7 mouse cellular contexts compared by ENCODE assay signal in genomic region chr5:140750925-140751324, GRCm38 (mm10). TPM values are rescaled to one million over a fixed set of nuclear protein-coding genes. Genes with fewer than 3 reads are reported as not detected.
DNase-seq lines count a peak whose midpoint lies in the region; ATAC-seq lines count a peak whose summit lies in the region.

No protein-coding gene starts in this region.

- DNase-seq in heart, postnatal 4 days, result peak; percentile 58
- no peak for DNase-seq in heart, adult 8-10 months (ENCODE audit: low spot score)
- DNase-seq in right cerebral cortex, postnatal 4 days, result peak; percentile 66
- DNase-seq in right cerebral cortex, postnatal 25 days, result no peak
- peak; percentile 25 for DNase-seq in forelimb bud, embryonic 11.5 days (ENCODE audit: low read depth, low spot score)
- DNase-seq in thymus, postnatal 14 days, result peak; percentile 51

- ATAC-seq in activated CD4-positive, CD25-positive, alpha-beta regulatory T cell, adult 4 months, result no peak

RNA-seq across cellular contexts. Expression of gene Amz1, which starts 27.0 kb away (rescaled TPM):
- 1 to 10 TPM in 1 of 2 experiments, under 1 TPM in 1; 0.93 to 1.5 TPM for total RNA-seq in heart, postnatal 4 days (2021)
- total RNA-seq in heart, adult 8-10 months (2022), result under 1 TPM; 0.31 to 0.35 (median 0.34) TPM
- under 1 TPM in 1 of 2 experiments, not detected in 1; 0.17 TPM for polyA plus RNA-seq in activated CD4-positive, CD25-positive, alpha-beta regulatory T cell, adult 4 months (2017; shearing (Covaris generic))

RNA-seq across cellular contexts. Expression of gene Brat1, which starts 46.1 kb away (rescaled TPM):
- total RNA-seq in heart, postnatal 4 days (2021), result 1 to 10 TPM; 8.3 to 9.0 TPM
- 1 to 10 TPM; 6.7 to 8.2 (median 7.8) TPM for total RNA-seq in heart, adult 8-10 months (2022)
- 10 to 100 TPM; 10.3 to 15.2 TPM for polyA plus RNA-seq in activated CD4-positive, CD25-positive, alpha-beta regulatory T cell, adult 4 months (2017; shearing (Covaris generic))

RNA-seq across cellular contexts. Expression of gene Iqce, which starts 48.7 kb away (rescaled TPM):
- total RNA-seq in heart, postnatal 4 days (2021), result 10 to 100 TPM; 11.3 to 12.8 TPM
- total RNA-seq in heart, adult 8-10 months (2022), result 1 to 10 TPM; 4.5 to 7.8 (median 5.6) TPM
- 10 to 100 TPM; 16.8 to 21.2 TPM for polyA plus RNA-seq in activated CD4-positive, CD25-positive, alpha-beta regulatory T cell, adult 4 months (2017; shearing (Covaris generic))

Comparison
In these comparisons a context has a peak if more than half of its experiments do, and no peak if none do; other contexts are left out.
1. DNase-seq: peak in heart, postnatal 4 days (single experiment), right cerebral cortex, postnatal 4 days (single experiment), forelimb bud, embryonic 11.5 days (single experiment) and thymus, postnatal 14 days (single experiment); none in heart, adult 8-10 months (single experiment) and right cerebral cortex, postnatal 25 days (single experiment).